Mouse (Mus musculus): Measurements from ENCODE around the gene Gmeb1.

DNA sequence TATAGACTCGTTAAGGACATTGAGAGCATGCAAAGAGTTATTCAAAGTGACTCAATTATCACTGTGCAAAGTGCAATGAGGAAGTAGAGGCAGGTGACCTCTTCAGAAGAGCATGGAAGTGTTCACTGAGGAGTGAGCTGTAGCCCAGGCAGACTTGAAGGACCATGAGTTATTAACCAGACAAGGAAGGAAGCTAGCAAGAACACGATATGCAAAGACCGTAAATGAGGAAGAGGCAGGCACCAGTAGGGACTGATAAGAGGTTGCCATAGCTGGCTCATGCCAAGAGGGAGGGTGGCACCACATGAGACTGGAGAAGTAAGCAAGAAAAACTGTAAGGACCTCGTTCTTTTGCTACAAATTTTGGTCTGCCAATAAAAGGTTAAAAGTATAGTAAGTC lies 46.6 kb downstream of the Gmeb1 start:
- TF ChIP-seq CTCF (conservative IDR thresholded peaks at IDR 0.05; ENCODE audit: insufficient read depth, insufficient read length, low read depth, low read length) (no peak), POLR2A (IDR thresholded peaks at IDR 0.05; ENCODE audit: low read depth, low read length) (no peak)

All from kidney, adult 2 months (tissue).